Mouse (Mus musculus) intestine, embryonic 14.5 days (tissue): ENCODE measurements at regions not wholly inside any gene's neighbourhood (a gene's known extent, or its start where the extent isn't known, plus 50 kb on each side); places are given as distances from the start of the nearest gene placed in this dataset.
A peak's percentile ranks its signal among the peaks of the same experiment; 100 is the strongest.

Source experiments
- ATAC-seq: fragments of 200-750 bp; cut with Nextera tagmentation; replicated peaks from 2 replicates; pipeline ENCODE4 v1.8.0; 2017; ENCODE audit warnings: low read depth, moderate number of reproducible peaks, moderate TSS enrichment, moderate library complexity; ENCODE audit not compliant: low FRiP score, low TSS enrichment
- DNase-seq: peaks from one replicate; pipeline ENCODE4 v3.0.0-alpha.2; 2018; ENCODE audit warnings: low spot score
- H3K27ac ChIP-seq: fragments of 300-500 bp; sonication (generic); 2 replicates; pipeline ENCODE4 v1.5.1; 2014; ENCODE audit warnings: low read depth, mild to moderate bottlenecking, control low read depth
- H3K27me3 ChIP-seq: fragments of 300-500 bp; sonication (generic); replicated peaks from 2 replicates; pipeline ENCODE4 v1.6.1; 2014; ENCODE audit warnings: low read length, control low read depth; ENCODE audit not compliant: control insufficient read depth, insufficient read depth
- H3K36me3 ChIP-seq: fragments of 300-500 bp; sonication (generic); 2 replicates; pipeline ENCODE4 v1.6.1; 2014; ENCODE audit warnings: low read length, control low read depth; ENCODE audit not compliant: control insufficient read depth, insufficient read depth
- H3K4me1 ChIP-seq: fragments of 300-500 bp; sonication (generic); replicated peaks from 2 replicates; pipeline ENCODE4 v1.6.1; 2014; ENCODE audit warnings: low read length, control low read depth, mixed read lengths; ENCODE audit not compliant: control insufficient read depth, insufficient read depth
- H3K4me2 ChIP-seq: fragments of 300-500 bp; sonication (generic); 2 replicates; pipeline ENCODE4 v1.6.1; 2014; ENCODE audit warnings: low read length
- H3K4me3 ChIP-seq: fragments of 300-500 bp; sonication (generic); 2 replicates; pipeline ENCODE4 v1.5.1; 2014; ENCODE audit warnings: low read depth, low read length, control low read depth, mixed read lengths
- H3K9ac ChIP-seq: fragments of 300-500 bp; sonication (generic); 2 replicates; pipeline ENCODE4 v1.6.1; 2014; ENCODE audit warnings: mild to moderate bottlenecking, low read length
- H3K9me3 ChIP-seq: fragments of 300-500 bp; sonication (generic); 2 replicates; pipeline ENCODE4 v1.6.1; 2016; ENCODE audit warnings: low read length, control low read depth; ENCODE audit not compliant: control insufficient read depth
- WGBS: fragments of 180-500 bp; shearing (Covaris S2); extraction: QIAGEN DNeasy Blood & Tissue Kit; methylation state at CpG from one replicate; pipeline ENCODE4 v1.1.7; 2014; 5-methylcytosine and 5-hydroxymethylcytosine counted together

DNA sequence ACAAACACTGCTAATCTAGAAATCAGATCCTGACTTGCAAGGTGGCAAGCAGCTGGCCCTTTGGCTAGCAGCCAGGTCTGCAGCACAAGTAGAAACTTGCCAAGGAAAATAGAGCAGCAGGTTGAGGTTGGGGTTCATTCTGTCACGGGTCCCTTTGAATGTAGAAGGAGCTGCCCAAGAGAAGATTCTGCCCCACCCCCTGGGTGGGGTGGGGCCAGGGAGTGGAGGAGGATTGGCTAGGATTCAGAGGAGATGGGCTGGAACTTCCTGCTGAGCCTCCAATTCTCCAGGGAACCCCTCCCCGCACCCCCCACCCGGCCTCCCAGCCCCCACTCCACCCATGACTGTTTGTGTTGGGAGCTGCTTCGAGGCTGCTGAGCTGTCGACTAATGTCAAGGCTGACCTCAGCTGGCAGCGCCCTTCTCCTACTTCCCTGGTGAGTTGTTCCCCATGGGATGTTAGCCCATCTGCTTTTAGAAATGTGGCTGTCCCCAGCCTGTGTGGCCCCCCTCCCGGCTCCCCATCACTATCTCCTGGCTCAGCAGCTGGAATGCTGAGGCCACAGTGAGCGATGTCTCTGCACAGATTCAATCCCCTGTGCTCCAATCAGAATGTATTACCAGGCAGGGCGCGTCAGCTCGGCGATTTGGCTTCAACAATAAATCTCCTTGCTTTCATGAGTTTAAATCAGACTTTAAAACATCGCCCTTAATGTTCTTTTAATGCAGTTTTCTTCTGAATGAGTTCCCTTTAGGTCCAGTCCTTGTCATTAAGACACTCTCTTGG, 447.8 kb upstream of the Kif2a start:
- DNase-seq (peak; percentile 68), ATAC-seq (peak; percentile 57; the same call in 1 of the 2 replicates)
- Histone ChIP-seq H3K9me3 (no peaks in the 10 kb centered on the region), H3K4me1 (peaks cover 13% of the 10 kb centered on the region; the same call in 1 of the 2 replicates), H3K4me3 (peak overlapping the region; percentile 30), H3K27me3 (no peaks in the 10 kb centered on the region), H3K36me3 (no peaks in the 10 kb centered on the region), H3K9ac (0 out of 2 replicates have a peak overlapping the region, but pooled peaks have one; percentile 22), H3K4me2 (peak overlapping the region; percentile 59), H3K27ac (no peak overlapping the region)
- whole genome bisulfite sequencing, result 1% methylated on average over 13 of the region's 13 CpGs

DNA sequence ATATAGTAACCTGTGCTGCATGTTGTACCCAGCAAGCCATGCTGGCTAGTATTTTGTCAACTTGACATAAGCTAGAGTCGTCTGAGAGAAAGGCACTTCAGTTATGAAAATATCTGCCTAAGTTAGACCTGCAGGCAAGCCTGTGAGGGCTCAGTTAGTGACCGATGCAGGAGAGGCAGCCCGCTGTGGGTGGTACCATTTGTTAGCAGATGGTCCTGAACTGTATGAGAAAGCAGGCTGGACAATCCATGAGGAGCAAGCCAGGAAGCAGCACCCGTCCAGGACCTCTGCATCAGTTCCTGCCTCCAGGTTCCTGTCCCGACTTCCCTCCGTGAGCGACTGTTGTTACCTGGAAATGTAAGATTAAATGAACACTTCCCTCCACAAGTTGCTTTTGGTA, 440.9 kb upstream of the Kif2a start:
- 0 out of 2 replicates have a peak, but pooled peaks cover 3% of the 10 kb centered on the region for H3K4me1 ChIP-seq
- ATAC-seq, result no peak
- no peaks in the 10 kb centered on the region for H3K27me3 ChIP-seq
- WGBS, result 88% methylated on average over 7 of the region's 7 CpGs
- no peaks in the 10 kb centered on the region for H3K36me3 ChIP-seq
- no peak overlapping the region for H3K4me2 ChIP-seq
- no peak overlapping the region for H3K4me3 ChIP-seq
- H3K9ac ChIP-seq, result no peak overlapping the region
- no peak for DNase-seq
- H3K27ac ChIP-seq, result no peak overlapping the region
- no peaks in the 10 kb centered on the region for H3K9me3 ChIP-seq

DNA sequence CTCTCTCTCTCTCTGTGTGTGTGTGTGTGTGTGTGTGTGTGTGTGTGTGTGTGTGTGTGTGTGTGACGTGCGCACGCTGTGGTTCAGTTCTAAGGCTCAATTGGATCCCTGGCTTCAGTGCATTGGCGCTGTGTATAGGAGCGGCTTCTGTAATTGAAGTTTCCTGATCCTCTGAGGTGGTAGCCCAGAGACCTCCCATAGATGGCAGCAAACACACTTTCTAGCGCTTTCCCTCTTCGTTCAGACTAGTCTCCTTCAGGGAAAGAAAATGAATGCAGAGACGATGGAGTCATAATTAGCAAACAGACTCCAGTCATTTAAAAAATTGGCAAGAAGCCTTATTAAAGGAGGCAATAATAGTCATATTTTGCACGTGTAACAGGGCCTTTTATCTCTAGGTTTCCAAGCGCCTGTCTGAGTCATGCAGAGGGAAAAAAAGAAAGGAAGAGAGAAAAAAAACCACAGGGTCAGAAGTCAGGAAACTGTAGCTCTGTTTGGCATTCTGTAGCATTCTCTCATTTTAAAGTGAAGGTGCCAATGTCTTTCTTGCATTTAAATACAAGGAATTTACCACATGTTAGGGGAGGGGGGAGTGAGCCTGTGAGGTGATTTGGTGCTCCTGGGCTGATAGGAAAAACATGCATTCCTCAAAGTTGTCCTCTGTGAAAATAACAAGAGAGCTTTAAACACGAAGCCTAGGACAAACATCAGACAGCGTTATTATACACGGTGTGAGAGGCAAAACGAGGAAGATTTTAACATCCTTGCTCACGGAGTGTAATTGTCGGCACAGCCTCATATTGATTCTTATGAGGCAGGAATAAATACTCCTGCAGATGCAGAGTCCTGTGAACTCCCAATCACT, 439.4 kb upstream of the Kif2a start:
- ATAC-seq, result peak; percentile 82
- peak; percentile 75 for DNase-seq
- Histone ChIP-seq H3K27ac (no peak overlapping the region), H3K4me3 (no peak overlapping the region), H3K4me1 (0 out of 2 replicates have a peak, but pooled peaks cover 3% of the 10 kb centered on the region), H3K36me3 (no peaks in the 10 kb centered on the region), H3K9ac (no peak overlapping the region), H3K4me2 (peak overlapping the region; percentile 28; the same call in 1 of the 2 replicates), H3K27me3 (no peaks in the 10 kb centered on the region), H3K9me3 (no peaks in the 10 kb centered on the region)
- 18% methylated on average over 16 of the region's 16 CpGs for WGBS

DNA sequence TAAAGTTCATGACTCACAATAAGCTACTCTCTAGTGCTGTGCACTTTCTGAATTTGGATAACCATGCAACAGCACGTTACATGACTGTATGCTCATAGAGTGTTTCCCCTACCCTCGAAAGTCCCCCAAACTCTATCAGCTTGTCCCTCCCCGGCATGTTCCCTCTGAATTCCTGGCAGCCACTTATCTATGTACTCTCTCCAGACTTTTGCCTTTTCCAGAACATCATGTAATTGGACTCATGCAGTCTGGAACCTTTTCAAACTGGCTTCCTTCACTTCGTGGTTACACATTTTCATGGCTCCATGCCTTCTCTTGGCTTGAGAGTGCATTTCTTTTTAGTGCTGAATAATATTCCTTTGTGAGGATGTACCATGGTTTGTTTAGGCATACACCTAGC, 436.8 kb upstream of the Kif2a start:
- 86% methylated on average over 4 of the region's 4 CpGs for WGBS
- 0 out of 2 replicates have a peak, but pooled peaks cover 3% of the 10 kb centered on the region for H3K4me1 ChIP-seq
- H3K9ac ChIP-seq, result no peak overlapping the region
- H3K36me3 ChIP-seq, result no peaks in the 10 kb centered on the region
- H3K4me2 ChIP-seq, result no peak overlapping the region
- ATAC-seq (no peak), DNase-seq (no peak)
- H3K27me3 ChIP-seq, result no peaks in the 10 kb centered on the region
- H3K4me3 ChIP-seq, result no peak overlapping the region
- no peak overlapping the region for H3K27ac ChIP-seq
- H3K9me3 ChIP-seq, result no peaks in the 10 kb centered on the region

DNA sequence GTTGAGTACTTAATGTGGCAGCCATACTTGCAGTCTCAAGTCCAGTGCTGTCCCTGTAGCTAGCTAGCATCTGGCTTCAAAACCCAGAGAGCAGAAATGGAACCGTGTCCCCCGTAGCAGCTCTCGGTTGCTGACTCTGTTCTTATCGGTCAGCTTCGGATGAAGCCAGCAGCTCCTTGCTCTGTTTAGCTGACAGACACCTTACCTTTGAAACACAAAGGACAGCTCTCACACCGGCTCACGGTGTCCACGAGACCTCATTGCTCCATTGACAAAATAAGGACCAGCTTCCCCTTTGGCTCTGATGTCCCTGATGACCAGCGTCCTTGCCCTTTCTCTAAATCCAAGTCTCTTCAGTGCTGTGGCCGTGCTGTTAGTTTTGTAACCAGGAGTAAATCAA, 435.3 kb upstream of the Kif2a start:
- no peak for ATAC-seq
- Histone ChIP-seq H3K27me3 (no peaks in the 10 kb centered on the region), H3K27ac (no peak overlapping the region), H3K36me3 (no peaks in the 10 kb centered on the region), H3K4me3 (no peak overlapping the region), H3K9me3 (no peaks in the 10 kb centered on the region), H3K4me1 (0 out of 2 replicates have a peak, but pooled peaks cover 3% of the 10 kb centered on the region), H3K4me2 (no peak overlapping the region), H3K9ac (no peak overlapping the region)
- no peak for DNase-seq
- 77% methylated on average over 10 of the region's 10 CpGs for WGBS

DNA sequence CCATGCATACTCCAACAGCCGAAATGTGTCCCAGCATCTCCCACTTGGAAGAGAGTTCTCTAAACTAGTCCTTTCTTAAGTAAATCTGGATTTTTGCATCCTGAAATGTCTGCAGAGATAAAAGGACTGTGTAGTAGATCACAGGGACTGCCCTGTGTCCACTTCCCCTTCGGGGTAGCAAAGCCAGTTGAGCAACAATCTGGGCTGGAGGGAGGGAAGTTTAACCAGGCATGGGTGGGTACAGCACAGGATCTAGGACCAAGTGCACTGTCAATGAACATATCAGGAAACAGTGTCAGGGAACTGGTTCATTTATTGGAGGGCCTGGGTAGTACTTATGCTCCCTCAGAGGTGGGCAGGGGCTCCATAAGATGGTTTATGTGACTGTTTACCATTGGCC, 434.5 kb upstream of the Kif2a start:
- Histone ChIP-seq H3K4me1 (0 out of 2 replicates have a peak, but pooled peaks cover under 1% of the 10 kb centered on the region), H3K36me3 (no peaks in the 10 kb centered on the region), H3K9me3 (peaks cover 3% of the 10 kb centered on the region; the same call in 1 of the 2 replicates), H3K4me3 (no peak overlapping the region), H3K4me2 (no peak overlapping the region), H3K27me3 (no peaks in the 10 kb centered on the region), H3K27ac (no peak overlapping the region), H3K9ac (no peak overlapping the region)
- peak; percentile 69; the same call in 1 of the 2 replicates for ATAC-seq
- DNase-seq, result no peak
- WGBS, result 53% methylated on average over 2 of the region's 2 CpGs

DNA sequence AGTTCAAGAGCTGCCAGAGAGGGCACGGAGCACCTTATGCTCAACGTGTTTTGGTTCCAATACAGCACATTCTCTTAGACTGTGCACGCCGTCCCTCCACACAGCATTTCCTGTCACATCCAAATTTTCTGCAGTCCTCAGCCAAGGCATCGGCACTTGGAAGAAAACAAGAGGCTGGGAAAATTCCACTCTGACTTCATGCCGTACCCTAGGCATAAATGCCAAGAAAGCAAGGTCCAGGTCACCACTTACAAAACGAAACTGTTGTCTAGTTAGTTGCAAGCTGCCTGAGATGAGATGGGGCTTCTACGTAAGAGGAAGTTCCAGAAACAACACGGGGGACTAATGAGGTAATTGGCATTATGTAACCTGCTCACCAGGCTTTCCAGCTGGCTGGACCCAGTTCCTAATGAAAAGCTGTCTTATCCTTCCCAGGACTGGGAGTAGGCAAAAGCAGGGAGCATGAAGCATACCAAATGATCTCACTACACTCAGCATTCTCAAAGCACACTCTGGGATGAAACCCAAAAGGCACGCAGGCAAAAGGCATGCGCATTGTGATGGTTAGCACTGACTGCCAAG, 427.8 kb upstream of the Kif2a start:
- H3K9ac ChIP-seq, result no peak overlapping the region
- H3K4me3 ChIP-seq, result no peak overlapping the region
- H3K36me3 ChIP-seq, result no peaks in the 10 kb centered on the region
- no peak overlapping the region for H3K27ac ChIP-seq
- no peak for ATAC-seq
- peaks cover 5% of the 10 kb centered on the region; the same call in 1 of the 2 replicates for H3K9me3 ChIP-seq
- H3K4me1 ChIP-seq, result no peaks in the 10 kb centered on the region
- 84% methylated on average over 11 of the region's 11 CpGs for WGBS
- H3K4me2 ChIP-seq, result no peak overlapping the region
- no peak for DNase-seq
- H3K27me3 ChIP-seq, result no peaks in the 10 kb centered on the region

DNA sequence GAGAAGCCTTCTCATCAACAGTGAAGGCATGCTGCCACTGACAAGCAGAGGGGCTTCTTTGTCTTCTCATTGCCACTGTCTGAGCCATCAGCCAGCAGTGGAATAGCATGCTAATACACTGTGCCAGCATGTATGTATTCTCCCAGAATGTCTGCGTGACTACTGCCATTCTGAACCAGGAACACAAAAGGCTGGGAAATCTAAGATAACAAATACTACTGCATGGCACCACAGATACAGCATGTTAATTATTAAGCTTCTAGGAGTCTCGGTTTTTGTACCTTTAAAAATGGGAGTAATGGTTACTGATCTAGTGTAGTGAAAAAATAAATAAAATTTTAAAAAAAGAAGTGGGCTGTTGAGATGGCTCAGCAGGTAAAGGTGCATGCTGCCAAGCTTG, 425.9 kb upstream of the Kif2a start:
- Histone ChIP-seq H3K9ac (no peak overlapping the region), H3K4me2 (no peak overlapping the region), H3K9me3 (peaks cover 5% of the 10 kb centered on the region; the same call in 1 of the 2 replicates), H3K4me3 (no peak overlapping the region), H3K27me3 (no peaks in the 10 kb centered on the region), H3K4me1 (no peaks in the 10 kb centered on the region), H3K36me3 (no peaks in the 10 kb centered on the region), H3K27ac (no peak overlapping the region)
- no peak for DNase-seq
- 72% methylated on average over 2 of the region's 2 CpGs for WGBS
- ATAC-seq, result no peak
